Mouse (Mus musculus) G1E (cell line): ENCODE measurements at regions not wholly inside any gene's neighbourhood (a gene's known extent, or its start where the extent isn't known, plus 50 kb on each side); places are given as distances from the start of the nearest gene placed in this dataset.

ENCODE experiments used
- ATAC-seq: 2 replicates; pipeline ENCODE4 v1.8.0; 2016; ENCODE audit warnings: mild to moderate bottlenecking; ENCODE audit not compliant: insufficient number of reproducible peaks, poor library complexity, low FRiP score, severe bottlenecking; ENCODE audit errors: extremely low read depth
- DNase-seq: peaks from one replicate; pipeline ENCODE4 v3.0.0; 2012; ENCODE audit warnings: low spot score
- H3K27me3 ChIP-seq: 2 replicates; pipeline ENCODE4 v1.6.1; 2012; ENCODE audit warnings: mild to moderate bottlenecking, low read length, inconsistent platforms; ENCODE audit not compliant: insufficient read depth
- H3K36me3 ChIP-seq: replicated peaks from 2 replicates; pipeline ENCODE3; 2012; ENCODE audit warnings: mild to moderate bottlenecking, inconsistent platforms
- H3K4me1 ChIP-seq: 2 replicates; pipeline ENCODE4 v1.6.1; 2012; ENCODE audit warnings: low read depth, low read length, inconsistent platforms, mixed read lengths; ENCODE audit not compliant: insufficient read depth
- H3K4me3 ChIP-seq: 2 replicates; pipeline ENCODE4 v1.5.1; 2012; ENCODE audit warnings: low read depth, mild to moderate bottlenecking, inconsistent platforms, low read length, moderate library complexity, mixed read lengths
- H3K9me3 ChIP-seq: replicated peaks from 2 replicates; pipeline ENCODE4 v1.6.1; 2012; ENCODE audit warnings: inconsistent platforms
- CTCF ChIP-seq: IDR thresholded peaks from 2 replicates; pipeline ENCODE4 v1.5.1; 2012; ENCODE audit warnings: low read depth, low read length, inconsistent platforms, mixed read lengths
- GATA1 ChIP-seq: IDR thresholded peaks from 2 replicates; pipeline ENCODE4 v1.6.1; 2012; ENCODE audit warnings: borderline replicate concordance, low read length, inconsistent platforms, mixed read lengths
- GATA2 ChIP-seq: IDR thresholded peaks from 2 replicates; pipeline ENCODE4 v1.6.1; 2012; ENCODE audit warnings: low read depth, low read length, inconsistent platforms, borderline replicate concordance
- POLR2AphosphoS5 ChIP-seq: IDR thresholded peaks from 2 replicates; pipeline ENCODE4 v1.6.1; 2012; ENCODE audit warnings: low read depth, low read length, inconsistent platforms; ENCODE audit not compliant: insufficient replicate concordance
- TAL1 ChIP-seq: conservative IDR thresholded peaks from 2 replicates; pipeline ENCODE4 v1.6.1; 2012; ENCODE audit warnings: low read depth, low read length, inconsistent platforms, mixed read lengths

- H3K9me3 ChIP-seq, result no peaks in the 10 kb centered on the region
- no peaks in the 10 kb centered on the region for H3K27me3 ChIP-seq
- no peak for ATAC-seq
- DNase-seq, result no peak
- H3K4me3 ChIP-seq, result no peak overlapping the region
- no peaks in the 10 kb centered on the region for H3K36me3 ChIP-seq
- no peak for TF ChIP-seq POLR2AphosphoS5
- TF ChIP-seq GATA1, result no peak
- TF ChIP-seq TAL1, result no peak
- TF ChIP-seq GATA2, result no peak
- no peak for TF ChIP-seq CTCF
- no peaks in the 10 kb centered on the region for H3K4me1 ChIP-seq
These were observed 268.4 kb upstream of the Nrxn1 start for GRCm38 (mm10) chr17:91361261-91361660.

- Histone ChIP-seq H3K36me3 (no peaks in the 10 kb centered on the region), H3K9me3 (no peaks in the 10 kb centered on the region), H3K4me3 (no peak overlapping the region), H3K4me1 (no peaks in the 10 kb centered on the region), H3K27me3 (no peaks in the 10 kb centered on the region)
- DNase-seq (no peak), ATAC-seq (no peak)
- TF ChIP-seq GATA2 (no peak), GATA1 (no peak), CTCF (no peak), TAL1 (no peak), POLR2AphosphoS5 (no peak)
These were observed 259.2 kb upstream of the Nrxn1 start for GRCm38 (mm10) chr17:91352107-91352506.

GRCm38 (mm10) chr17:91336882-91337281 is 244.0 kb upstream of the Nrxn1 start:
- no peak for TF ChIP-seq POLR2AphosphoS5
- no peak for TF ChIP-seq CTCF
- no peak for TF ChIP-seq TAL1
- no peak for TF ChIP-seq GATA1
- TF ChIP-seq GATA2, result no peak

GRCm38 (mm10) chr17:91333790-91334189 is 240.9 kb upstream of the Nrxn1 start:
- TF ChIP-seq TAL1 (no peak), POLR2AphosphoS5 (no peak), CTCF (no peak), GATA2 (no peak), GATA1 (no peak)
- Histone ChIP-seq H3K4me1 (no peaks in the 10 kb centered on the region), H3K9me3 (no peaks in the 10 kb centered on the region), H3K4me3 (no peak overlapping the region), H3K27me3 (no peaks in the 10 kb centered on the region), H3K36me3 (no peaks in the 10 kb centered on the region)
- ATAC-seq, result no peak
- no peak for DNase-seq

More at GRCm38 (mm10) chr17:91336882-91337281, 244.0 kb upstream of the Nrxn1 start:
- no peaks in the 10 kb centered on the region for H3K4me1 ChIP-seq
- H3K27me3 ChIP-seq, result no peaks in the 10 kb centered on the region
- DNase-seq, result no peak
- H3K4me3 ChIP-seq, result no peak overlapping the region
- H3K36me3 ChIP-seq, result no peaks in the 10 kb centered on the region
- ATAC-seq, result no peak
- no peaks in the 10 kb centered on the region for H3K9me3 ChIP-seq

GRCm38 (mm10) chr17:91333202-91333601 is 240.3 kb upstream of the Nrxn1 start:
- no peak for DNase-seq
- TF ChIP-seq CTCF (no peak), GATA1 (no peak), POLR2AphosphoS5 (no peak)
- Histone ChIP-seq H3K4me1 (no peaks in the 10 kb centered on the region), H3K36me3 (no peaks in the 10 kb centered on the region), H3K9me3 (no peaks in the 10 kb centered on the region), H3K27me3 (no peaks in the 10 kb centered on the region), H3K4me3 (no peak overlapping the region)
- no peak for ATAC-seq

GRCm38 (mm10) chr17:91324377-91324776 is 231.5 kb upstream of the Nrxn1 start:
- H3K4me1 ChIP-seq, result no peaks in the 10 kb centered on the region
- DNase-seq (no peak), ATAC-seq (no peak)
- no peak overlapping the region for H3K4me3 ChIP-seq
- TF ChIP-seq CTCF, result no peak
- no peak for TF ChIP-seq TAL1
- TF ChIP-seq GATA1, result no peak
- no peak for TF ChIP-seq GATA2
- TF ChIP-seq POLR2AphosphoS5, result no peak
- H3K27me3 ChIP-seq, result no peaks in the 10 kb centered on the region
- no peaks in the 10 kb centered on the region for H3K9me3 ChIP-seq
- no peaks in the 10 kb centered on the region for H3K36me3 ChIP-seq

- H3K36me3 ChIP-seq, result no peaks in the 10 kb centered on the region
- no peaks in the 10 kb centered on the region for H3K4me1 ChIP-seq
- H3K9me3 ChIP-seq, result no peaks in the 10 kb centered on the region
- DNase-seq (no peak), ATAC-seq (no peak)
- H3K27me3 ChIP-seq, result no peaks in the 10 kb centered on the region
- no peak for TF ChIP-seq CTCF
- TF ChIP-seq TAL1, result no peak
- TF ChIP-seq POLR2AphosphoS5, result no peak
- TF ChIP-seq GATA2, result no peak
- TF ChIP-seq GATA1, result no peak
- no peak overlapping the region for H3K4me3 ChIP-seq
These were observed 194.0 kb upstream of the Nrxn1 start for GRCm38 (mm10) chr17:91286875-91287274.
